ENCODE assay signal across 27 mouse cellular contexts in the genomic region with DNA sequence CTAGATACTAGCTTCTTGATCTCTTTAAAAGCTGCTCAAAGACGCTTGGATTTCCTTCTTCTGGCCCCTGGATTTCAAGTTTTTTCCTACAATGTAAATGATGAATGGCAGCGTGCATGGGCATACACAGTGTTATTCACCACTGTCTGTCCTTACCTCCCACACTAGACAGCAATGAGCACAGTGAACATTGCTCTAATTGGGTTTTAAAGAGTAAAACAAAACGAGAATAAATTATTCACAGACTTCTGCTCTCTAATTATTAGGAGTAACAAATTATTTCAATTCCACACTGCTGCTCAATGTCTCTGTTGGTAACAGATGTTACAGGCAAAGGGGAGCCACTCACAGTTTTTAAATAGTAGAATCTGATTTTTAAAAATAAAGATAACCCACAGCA.
"Had no signal": no experiment of that assay in that cellular context is flagged by ENCODE, and none has a peak within 500 bp of the region (broad histone marks: within the 10 kb centered on the region; RNA-seq: fewer than 3 reads in every experiment).

No protein-coding gene starts in this region.

- DNase-seq: gastrocnemius, postnatal 14 days; gastrocnemius, postnatal 36 days; heart, adult 11 months; heart, adult 2 months; heart, postnatal 14 days; heart, postnatal 36 days; kidney, adult 11 months; kidney, adult 2 months; kidney, adult 9 months; kidney, postnatal 14 days; kidney, postnatal 36 days; layer of hippocampus, adult 9-11 months; layer of hippocampus, postnatal 36 days; liver; liver, embryonic 13.5 days had no signal

- H3K4me1 ChIP-seq: heart, embryonic 13.5 days; heart, embryonic 15.5 days; hindbrain, embryonic 13.5 days; hindbrain, embryonic 15.5 days; kidney, embryonic 15.5 days; limb, embryonic 10.5 days; limb, embryonic 12.5 days; liver, embryonic 13.5 days had no signal

- H3K27ac ChIP-seq: heart, adult 2 months; heart, embryonic 13.5 days; heart, embryonic 15.5 days; hindbrain, embryonic 13.5 days; hindbrain, embryonic 15.5 days; hindbrain, postnatal 0 days; kidney, embryonic 15.5 days; kidney, postnatal 0 days; limb, embryonic 10.5 days; limb, embryonic 12.5 days; liver, embryonic 13.5 days had no signal

- H3K36me3 ChIP-seq: heart, embryonic 13.5 days; heart, embryonic 15.5 days; hindbrain, embryonic 13.5 days; hindbrain, embryonic 15.5 days; kidney, embryonic 15.5 days; limb, embryonic 10.5 days; limb, embryonic 12.5 days; liver, embryonic 13.5 days had no signal

- H3K9ac ChIP-seq: heart, embryonic 13.5 days; heart, embryonic 15.5 days; hindbrain, embryonic 13.5 days; hindbrain, embryonic 15.5 days; kidney, embryonic 15.5 days; limb, embryonic 12.5 days; liver, embryonic 13.5 days had no signal

- H3K9me3 ChIP-seq: heart, embryonic 13.5 days; heart, embryonic 15.5 days; hindbrain, embryonic 13.5 days; hindbrain, embryonic 15.5 days; kidney, embryonic 15.5 days; limb, embryonic 10.5 days; limb, embryonic 12.5 days; liver, embryonic 13.5 days had no signal

- ATAC-seq: hindbrain, postnatal 0 days; intestine, embryonic 16.5 days had no signal

- H3K4me2 ChIP-seq: heart, embryonic 11.5 days; heart, embryonic 13.5 days; heart, embryonic 15.5 days; hindbrain, embryonic 13.5 days; hindbrain, embryonic 15.5 days; kidney, embryonic 15.5 days; limb, embryonic 12.5 days; liver, embryonic 11.5 days; liver, embryonic 13.5 days had no signal

- H3K27me3 ChIP-seq: heart, embryonic 13.5 days; heart, embryonic 15.5 days; hindbrain, embryonic 13.5 days; hindbrain, embryonic 15.5 days; kidney, embryonic 15.5 days; limb, embryonic 12.5 days; liver, embryonic 13.5 days had no signal

- H3K4me3 ChIP-seq: heart, adult 2 months; heart, embryonic 13.5 days; heart, embryonic 15.5 days; hindbrain, embryonic 13.5 days; hindbrain, embryonic 15.5 days; kidney, embryonic 15.5 days; limb, embryonic 10.5 days; limb, embryonic 12.5 days; liver, embryonic 13.5 days had no signal
